Mouse (Mus musculus) testis, postnatal 10 days (tissue): ENCODE results near the gene Vangl1.

Experiments
- DNase-seq: peaks from one replicate; pipeline ENCODE4 v3.0.0; 2021; ENCODE audit warnings: low spot score

The Vangl1 gene

GRCm38 (mm10) chr3:102198446-102198845 is 6.0 kb downstream of the Vangl1 start:
- no peak for DNase-seq

DNA sequence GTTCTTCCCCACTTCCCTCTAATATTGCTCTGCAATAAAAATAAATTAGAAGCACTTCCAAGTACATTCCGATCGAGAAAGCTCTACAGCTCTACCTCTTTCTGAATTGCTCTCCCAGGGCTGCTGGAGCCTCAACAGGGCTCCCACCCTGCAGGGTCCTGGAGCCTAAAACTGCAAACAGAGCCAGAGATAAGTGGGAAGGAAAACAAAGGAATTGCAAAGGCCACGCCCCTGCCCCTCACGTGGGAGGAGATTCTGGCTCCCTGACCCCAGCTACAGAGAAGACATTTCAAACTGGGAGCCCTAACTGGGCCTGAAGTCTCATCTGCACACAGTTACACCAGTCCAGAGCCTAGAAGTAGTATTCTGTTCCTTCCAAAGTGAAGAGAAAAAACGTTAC is 6.7 kb downstream of the Vangl1 start:
- no peak for DNase-seq

GRCm38 (mm10) chr3:102197152-102197551 is 7.3 kb downstream of the Vangl1 start:
- DNase-seq: no peak

DNA sequence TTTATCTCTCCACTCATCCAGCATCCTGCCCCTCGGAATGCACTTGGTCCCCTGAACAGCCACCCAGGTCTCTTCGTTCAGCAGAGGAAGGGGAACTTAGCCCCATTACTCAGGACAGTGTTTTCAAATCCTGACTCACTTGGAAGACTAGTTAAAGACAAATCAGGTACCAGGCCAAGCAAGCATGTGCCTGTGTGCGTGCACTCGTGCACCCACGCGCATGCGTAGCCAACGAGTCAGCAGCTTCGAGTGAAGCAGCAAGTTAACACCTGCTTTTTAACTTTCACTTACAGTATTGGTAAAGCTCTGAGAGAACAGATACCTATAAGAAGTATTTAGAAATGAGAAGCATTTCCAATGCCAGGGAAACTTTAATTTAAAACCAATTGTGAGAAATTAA is 8.3 kb downstream of the Vangl1 start:
- no peak for DNase-seq

GRCm38 (mm10) chr3:102195762-102196161 is 8.7 kb downstream of the Vangl1 start:
- no peak for DNase-seq

- DNase-seq: no peak
Measured at GRCm38 (mm10) chr3:102194291-102195051, 10.0 kb downstream of the Vangl1 start.

GRCm38 (mm10) chr3:102193488-102194290 is 10.8 kb downstream of the Vangl1 start:
- DNase-seq: no peak

GRCm38 (mm10) chr3:102192621-102193020 is 11.9 kb downstream of the Vangl1 start:
- no peak for DNase-seq

GRCm38 (mm10) chr3:102191575-102191974 is 12.9 kb downstream of the Vangl1 start:
- DNase-seq: no peak

GRCm38 (mm10) chr3:102190642-102191041 is 13.9 kb downstream of the Vangl1 start:
- DNase-seq: no peak

DNA sequence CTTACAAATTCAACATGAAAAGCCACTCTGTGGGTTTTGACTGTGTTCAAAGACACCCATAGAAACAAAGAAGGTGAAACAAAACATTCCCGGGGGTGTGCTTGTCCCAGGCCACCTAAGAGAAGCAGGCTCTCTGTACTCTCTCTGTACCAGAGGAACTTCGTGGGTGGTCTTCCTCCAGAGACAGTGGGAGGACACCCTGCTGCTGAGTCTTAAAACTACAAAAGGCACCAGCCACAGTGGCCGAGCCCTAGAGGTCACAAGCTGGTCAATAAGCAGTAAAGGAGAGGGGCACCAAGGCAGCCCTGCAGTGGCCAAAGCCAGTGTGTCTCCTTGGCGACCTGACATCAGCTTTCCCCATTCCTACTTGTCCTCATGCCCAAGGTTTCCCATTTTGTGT is 14.5 kb downstream of the Vangl1 start:
- no peak for DNase-seq

DNA sequence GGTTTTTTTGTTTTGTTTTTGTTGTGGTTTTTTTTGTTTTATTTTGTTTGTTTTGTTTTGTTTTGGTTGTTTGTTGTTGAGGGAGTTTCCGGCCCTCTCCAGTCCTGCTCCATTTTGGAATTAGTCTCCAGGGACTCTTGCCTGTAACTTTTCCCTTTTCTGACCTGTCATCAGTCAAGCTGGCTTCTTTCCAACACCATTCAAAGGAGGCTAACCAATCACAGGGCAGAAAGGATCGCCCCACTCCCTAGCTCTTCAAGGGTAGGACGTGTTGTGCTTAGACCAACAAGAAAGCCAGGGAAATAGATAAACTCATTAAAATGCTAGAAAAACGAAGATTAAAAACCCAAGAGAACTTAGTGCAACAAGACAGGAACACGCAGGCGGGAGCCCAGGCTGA is 15.5 kb downstream of the Vangl1 start:
- no peak for DNase-seq

DNA sequence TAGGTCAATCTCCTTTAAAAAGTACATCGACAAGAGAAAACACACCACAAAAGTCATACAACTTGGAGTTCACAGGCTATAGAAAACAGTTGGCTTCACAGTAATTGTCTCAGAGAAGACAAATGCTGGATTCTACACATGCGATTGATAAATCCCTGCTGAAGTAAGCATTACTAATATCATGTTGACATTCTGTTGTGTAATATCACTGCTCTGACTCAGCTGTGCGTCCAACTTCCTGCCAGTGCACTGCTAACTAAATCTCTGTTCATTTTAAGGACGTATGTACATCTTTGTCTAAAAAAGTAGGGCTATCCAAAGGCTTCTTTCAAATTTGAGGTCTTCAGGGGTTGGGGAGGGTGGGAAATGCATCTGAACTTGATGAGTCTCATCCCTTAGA is 17.1 kb downstream of the Vangl1 start:
- no peak for DNase-seq

- no peak for DNase-seq
Measured at GRCm38 (mm10) chr3:102184721-102185120, 19.8 kb downstream of the Vangl1 start.

- DNase-seq: no peak
Measured at GRCm38 (mm10) chr3:102182601-102183000, 21.9 kb downstream of the Vangl1 start.

GRCm38 (mm10) chr3:102181191-102181590 is 23.3 kb downstream of the Vangl1 start:
- DNase-seq: no peak

DNA sequence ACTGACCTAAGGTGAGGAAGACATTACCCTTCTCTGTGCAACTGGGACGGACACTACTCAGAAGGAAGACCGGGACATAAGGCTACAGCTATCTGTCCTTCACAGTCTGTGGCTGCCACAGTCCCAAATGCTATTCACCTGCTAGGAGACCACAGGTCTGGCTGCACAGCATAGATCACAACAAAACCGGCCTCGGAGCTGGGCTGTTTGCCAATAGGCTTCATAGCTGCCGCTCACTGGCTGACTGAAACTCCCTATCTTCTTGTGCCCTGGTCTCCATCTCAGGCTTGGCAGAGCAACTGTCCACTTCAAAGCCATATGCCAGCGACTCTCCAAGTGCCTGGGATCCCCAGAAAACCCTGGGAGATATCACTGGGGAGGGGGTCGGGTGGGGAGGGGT is 23.7 kb downstream of the Vangl1 start:
- peak; percentile 66 for DNase-seq

GRCm38 (mm10) chr3:102179869-102180268 is 24.6 kb downstream of the Vangl1 start:
- DNase-seq: no peak

GRCm38 (mm10) chr3:102177837-102178615 is 26.5 kb downstream of the Vangl1 start:
- DNase-seq: no peak

GRCm38 (mm10) chr3:102176116-102176515 is 28.4 kb downstream of the Vangl1 start:
- no peak for DNase-seq

GRCm38 (mm10) chr3:102175701-102176100 is 28.8 kb downstream of the Vangl1 start:
- DNase-seq: no peak

GRCm38 (mm10) chr3:102174118-102174865 is 30.2 kb downstream of the Vangl1 start:
- DNase-seq: no peak
